8 mouse cellular contexts compared by ENCODE assay signal in the genomic region with DNA sequence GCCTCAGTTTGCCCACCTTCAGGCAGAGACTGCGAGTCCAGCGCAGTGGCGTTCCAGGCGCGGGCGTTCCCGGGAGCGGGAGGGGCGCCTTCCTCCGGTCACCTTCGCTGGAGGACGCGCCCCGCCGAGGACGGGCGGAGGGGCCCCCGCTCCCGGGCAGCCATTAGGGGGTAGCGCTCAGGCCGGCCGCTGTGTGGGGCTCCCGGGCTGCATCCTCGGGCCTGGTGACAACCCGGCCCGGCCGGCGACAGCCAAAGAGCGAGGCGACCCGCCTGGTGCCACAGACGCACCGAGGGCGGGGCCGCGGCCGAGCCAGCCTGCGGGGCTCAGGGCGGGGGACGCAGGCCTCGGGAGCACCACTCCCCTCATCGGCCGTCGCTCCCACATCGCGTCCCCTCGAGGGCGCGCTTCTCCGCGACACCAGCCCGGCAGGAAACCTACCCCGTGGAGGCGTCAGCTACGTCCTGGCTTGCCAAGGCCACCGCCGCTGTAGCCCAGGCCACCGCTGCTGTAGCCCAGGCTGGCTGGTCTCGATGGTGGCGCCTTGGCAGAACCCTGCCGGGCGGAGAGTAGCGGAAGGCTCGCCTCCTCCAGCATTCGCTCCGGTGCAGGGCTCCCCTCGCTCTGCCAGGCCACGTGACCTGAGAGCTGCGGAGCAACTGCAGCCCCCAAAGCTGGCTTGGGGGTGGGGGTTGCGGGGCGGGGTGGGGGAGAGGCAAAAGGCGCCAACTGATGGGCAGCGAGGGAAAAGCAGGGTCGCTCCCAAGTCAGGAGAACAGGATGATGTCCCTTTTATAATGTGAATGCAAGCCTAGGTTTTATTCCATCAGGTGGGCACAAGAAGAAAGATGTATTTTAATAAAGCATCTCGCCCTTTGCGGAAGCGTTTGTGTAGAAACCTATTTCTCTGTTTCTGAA. TPM values are rescaled to one million over a fixed set of nuclear protein-coding genes. Genes with fewer than 3 reads are reported as not detected.
A peak's percentile ranks its signal among the peaks of the same experiment; 100 is the strongest.
DNase-seq lines count a peak whose midpoint lies in the region; ATAC-seq and TF ChIP-seq lines count a peak whose summit lies in the region.

TSS of gene Tmem246 (minus strand) at position 694 of the 918 bp plus-strand sequence.

- no peaks in the 10 kb centered on the region for H3K9me3 ChIP-seq in hindbrain, embryonic 12.5 days (replicated peaks)
- no peaks in the 10 kb centered on the region for H3K9me3 ChIP-seq in lung, postnatal 0 days (ENCODE audit: low read length)

- H3K27me3 ChIP-seq in hindbrain, embryonic 12.5 days: no peaks in the 10 kb centered on the region
- H3K27me3 ChIP-seq in lung, postnatal 0 days (replicated peaks; ENCODE audit: insufficient read depth, low read length): no peaks in the 10 kb centered on the region

- peak; percentile 46 for TF ChIP-seq CTCF in lung, postnatal 0 days (IDR thresholded peaks at IDR 0.05)

- ATAC-seq in hindbrain, embryonic 12.5 days (ENCODE audit: low FRiP score): peak; percentile 96
- peak; percentile 96 for ATAC-seq in lung, postnatal 0 days

- H3K9ac ChIP-seq in hindbrain, embryonic 12.5 days: peak within 1 kb of the TSS; percentile 85
- H3K9ac ChIP-seq in lung, postnatal 0 days (replicated peaks; ENCODE audit: low read depth): peak within 1 kb of the TSS; percentile 70

- H3K4me2 ChIP-seq in hindbrain, embryonic 12.5 days (replicated peaks): peak within 1 kb of the TSS; percentile 85
- peak within 1 kb of the TSS; percentile 91 for H3K4me2 ChIP-seq in lung, postnatal 0 days (replicated peaks; ENCODE audit: low read depth, low read length)

- peak within 1 kb of the TSS; percentile 88 for H3K27ac ChIP-seq in hindbrain, embryonic 12.5 days
- H3K27ac ChIP-seq in lung, postnatal 0 days (ENCODE audit: low read length): peak within 1 kb of the TSS; percentile 78

- no peaks in the 10 kb centered on the region for H3K36me3 ChIP-seq in hindbrain, embryonic 12.5 days
- no peaks in the 10 kb centered on the region for H3K36me3 ChIP-seq in lung, postnatal 0 days (ENCODE audit: insufficient read depth, low read length)

- TF ChIP-seq EP300 in lung, postnatal 0 days (IDR thresholded peaks at IDR 0.05): no peak

- H3K4me3 ChIP-seq in hindbrain, embryonic 12.5 days: peak within 1 kb of the TSS; percentile 84
- peak within 1 kb of the TSS; percentile 83 for H3K4me3 ChIP-seq in lung, postnatal 0 days (ENCODE audit: low read depth, low read length)

- WGBS in hindbrain, embryonic 12.5 days: under 1% methylated on average over 77 of the region's 77 CpGs
- under 1% methylated on average over 70 of the region's 77 CpGs for WGBS in lung, postnatal 0 days

- peak; percentile 81 for DNase-seq in adrenal gland, adult 2 months
- peak; percentile 80 for DNase-seq in cerebellum, postnatal 36 days
- DNase-seq in frontal cortex, postnatal 25 days (ENCODE audit: low spot score in 2 of 2): peak; percentile 50 to 56
- peak; percentile 49 to 76 for DNase-seq in layer of hippocampus, postnatal 25 days (ENCODE audit: extremely low spot score in 1 of 2, low spot score in 1 of 2)
- DNase-seq in lung, postnatal 0 days (ENCODE audit: low spot score): peak; percentile 82
- peak; percentile 89 for DNase-seq in retina, postnatal 1 day
- peak; percentile 61 for DNase-seq in urinary bladder, postnatal 25 days (ENCODE audit: low spot score)

- H3K4me1 ChIP-seq in hindbrain, embryonic 12.5 days: no peaks in the 10 kb centered on the region
- H3K4me1 ChIP-seq in lung, postnatal 0 days (ENCODE audit: insufficient read depth, low read depth, low read length): 0 out of 2 replicates have a peak, but pooled peaks cover 4% of the 10 kb centered on the region

RNA-seq across cellular contexts. Expression of gene Tmem246, which starts in this region (rescaled TPM):
- total RNA-seq in adrenal gland, adult 2 months (2021): 10 to 100 TPM in 1 of 2 experiments, 1 to 10 TPM in 1; 9.7 to 14.4 TPM
- 12.8 and 17.0 TPM in 2 replicates for polyA plus RNA-seq in adrenal gland, adult 2 months (2012; rRNA removed)
- polyA plus RNA-seq in hindbrain, embryonic 12.5 days (2016; fragmentation: Nextera tagmentation; extraction: Ambion mirVana): 31.0 and 33.3 TPM in 2 replicates
- total RNA-seq in layer of hippocampus, postnatal 25 days (2021): 10 to 100 TPM; 66.0 to 75.9 TPM
- polyA plus RNA-seq in lung, postnatal 0 days (2015; fragmentation: Nextera tagmentation; extraction: Ambion mirVana): 30.7 and 32.9 TPM in 2 replicates

Comparison
In these comparisons a context has a peak if more than half of its experiments do, and no peak if none do; other contexts are left out.
1. Peak in every context shown above with its lines: DNase-seq, ATAC-seq, H3K4me3 ChIP-seq and H3K27ac ChIP-seq.
2. RNA of gene Tmem246 (total RNA-seq): 66.0 to 75.9 TPM in layer of hippocampus, postnatal 25 days; 9.7 to 14.4 TPM in adrenal gland, adult 2 months; every median in the first group is over 4 times any median in the second.